Mouse (Mus musculus) lung, postnatal 0 days (tissue): ENCODE measurements around the gene Lactbl1.

Experiments used
- CTCF ChIP-seq: IDR thresholded peaks from 2 replicates; pipeline ENCODE4 v1.5.1; 2016; ENCODE audit warnings: antibody characterized with exemption, mild to moderate bottlenecking
- EP300 ChIP-seq: IDR thresholded peaks from 2 replicates; pipeline ENCODE4 v1.6.1; 2016; ENCODE audit warnings: antibody characterized with exemption, mild to moderate bottlenecking, control low read depth

DNA sequence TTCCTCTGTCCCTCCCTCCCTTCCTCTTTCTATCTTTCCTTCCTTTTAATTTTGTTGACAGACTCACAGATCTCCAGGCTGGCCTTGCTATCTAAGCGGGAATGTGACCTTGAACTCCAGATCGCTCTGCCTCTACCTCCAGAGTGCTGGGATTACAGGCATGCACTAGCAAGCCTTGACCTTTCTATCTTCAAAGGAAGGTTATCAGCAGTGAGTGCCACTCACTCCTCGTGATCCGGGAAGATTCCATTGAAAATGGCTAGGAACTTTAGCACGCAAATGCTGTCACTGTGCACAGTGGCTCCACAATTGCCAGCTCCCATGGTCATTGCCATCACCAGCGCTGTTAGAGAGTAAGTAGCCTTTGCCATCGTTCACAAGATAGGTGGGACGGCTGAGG is 56.8 kb downstream of the Lactbl1 start:
- TF ChIP-seq CTCF (no peak), EP300 (no peak)
